Mouse (Mus musculus): Measurements from ENCODE around the gene Nppb. TPM values are rescaled to one million over a fixed set of nuclear protein-coding genes. Genes with fewer than 3 reads are reported as not detected.

Gene Nppb
- not detected in 2 replicates for polyA plus RNA-seq (2021; fragmentation: Nextera tagmentation)
- long read RNA-seq, experiment 1 = 0 reads
- long read RNA-seq, experiment 2 = 0 reads

DNA sequence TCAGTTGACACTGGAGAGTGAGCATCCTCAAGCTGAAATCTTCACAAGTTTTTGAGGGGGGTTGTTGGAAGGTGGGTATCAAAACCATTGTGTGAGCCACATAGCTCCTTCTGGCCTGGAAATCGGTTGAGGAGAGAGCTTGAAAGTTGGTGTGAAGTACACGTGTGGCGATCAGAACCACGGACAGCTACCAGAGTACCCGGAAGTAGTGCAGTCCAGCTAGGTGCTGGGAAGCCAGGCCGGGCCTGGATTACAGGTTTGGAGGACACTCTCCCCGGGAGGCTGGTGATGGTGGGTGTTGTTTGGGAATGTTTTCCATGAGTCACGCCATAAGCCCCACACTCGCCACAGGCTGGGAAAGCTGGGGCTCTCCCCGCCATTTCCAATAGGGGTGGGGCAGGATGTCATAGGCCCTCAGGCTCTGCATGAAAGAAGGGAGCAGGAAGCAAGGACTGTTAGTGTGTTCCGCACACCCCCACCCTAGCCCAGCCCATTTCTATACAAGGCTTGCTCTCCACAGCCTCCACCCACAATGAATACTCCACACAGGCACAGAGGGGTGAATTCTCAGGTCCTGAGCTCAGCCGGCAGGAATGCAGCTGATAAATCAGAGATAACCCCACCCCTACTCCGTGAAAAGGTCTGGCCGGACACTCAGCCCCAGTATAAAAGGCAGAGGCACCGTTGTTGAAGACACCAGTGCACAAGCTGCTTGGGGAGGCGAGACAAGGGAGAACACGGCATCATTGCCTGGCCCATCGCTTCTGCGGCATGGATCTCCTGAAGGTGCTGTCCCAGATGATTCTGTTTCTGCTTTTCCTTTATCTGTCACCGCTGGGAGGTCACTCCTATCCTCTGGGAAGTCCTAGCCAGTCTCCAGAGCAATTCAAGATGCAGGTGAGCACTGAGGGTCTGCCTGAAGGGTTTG lies at the start of gene Nppb:
Gene Nppb (plus strand): TSS at position 584 of the 928 bp plus-strand sequence.

GRCm38 (mm10) chr4:147936331-147936954 lies 49.1 kb upstream of the Nppb start, which contains the start of gene Plod1:
Gene Plod1, minus strand, starts transcription at chr4:147936767.

GRCm38 (mm10) chr4:147940576-147941044 lies 45.0 kb upstream of the Nppb start, which contains the start of gene 2510039O18Rik:
Gene 2510039O18Rik, plus strand, starts transcription at chr4:147940895.

DNA sequence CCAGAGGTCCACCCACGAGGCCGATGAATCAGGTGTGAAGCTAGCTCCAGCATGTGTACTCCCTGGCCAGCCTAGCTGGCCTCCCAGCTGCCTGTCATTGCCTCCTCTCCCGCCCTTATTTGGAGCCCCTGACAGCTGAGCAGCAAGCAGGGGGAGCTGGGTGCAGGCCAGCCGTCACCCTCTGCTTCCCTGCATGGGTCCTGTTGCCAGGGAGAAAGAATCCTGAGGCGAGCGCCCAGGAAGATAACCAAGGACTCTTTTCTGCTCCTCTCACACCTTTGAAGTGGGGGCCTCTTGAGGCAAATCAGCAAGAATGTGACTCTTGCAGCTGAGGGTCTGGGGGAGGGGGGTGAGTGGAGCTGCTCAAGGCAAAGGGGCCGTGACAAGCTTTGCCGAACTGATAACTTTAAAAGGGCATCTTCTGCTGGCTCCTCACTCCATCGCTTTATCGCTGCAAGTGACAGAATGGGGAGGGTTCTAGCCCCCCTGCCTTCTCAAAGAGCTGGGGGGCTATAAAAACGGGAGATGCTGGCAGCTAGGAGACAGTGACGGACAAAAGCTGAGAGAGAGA lies 14.7 kb downstream of the Nppb start, which contains the start of gene Nppa:
Gene Nppa (plus strand): TSS at position 521 of the 571 bp plus-strand sequence.

Other genes starting within 250 kb of the Nppb start
- 1.4 and 1.7 TPM in 2 replicates for gene Zfp984, start 176.0 kb upstream of the Nppb start, polyA plus RNA-seq (2021; fragmentation: Nextera tagmentation)
- gene Zfp933, start 137.4 kb upstream of the Nppb start, polyA plus RNA-seq (2021; fragmentation: Nextera tagmentation) = 1.6 and 2.1 TPM in 2 replicates
- gene Miip, start 117.0 kb upstream of the Nppb start, polyA plus RNA-seq (2021; fragmentation: Nextera tagmentation) = 5.2 and 5.8 TPM in 2 replicates
- 1.4 and 1.7 TPM in 2 replicates for gene Fv1, start 116.8 kb upstream of the Nppb start, polyA plus RNA-seq (2021; fragmentation: Nextera tagmentation)
- 88.0 and 98.0 TPM in 2 replicates for gene Mfn2, start 81.1 kb upstream of the Nppb start, polyA plus RNA-seq (2021; fragmentation: Nextera tagmentation)
- 17.2 and 18.9 TPM in 2 replicates for gene Plod1, start 49.0 kb upstream of the Nppb start, polyA plus RNA-seq (2021; fragmentation: Nextera tagmentation)
- 3.0 and 3.4 TPM in 2 replicates for gene 2510039O18Rik, start 44.9 kb upstream of the Nppb start, polyA plus RNA-seq (2021; fragmentation: Nextera tagmentation)
- 0.28 TPM in 1 of 2 replicates, not detected in the other for gene Nppa, start 14.9 kb downstream of the Nppb start, polyA plus RNA-seq (2021; fragmentation: Nextera tagmentation)
- gene Clcn6, start 53.0 kb downstream of the Nppb start, polyA plus RNA-seq (2021; fragmentation: Nextera tagmentation) = 10.1 and 11.3 TPM in 2 replicates
- gene Mthfr, start 53.3 kb downstream of the Nppb start, polyA plus RNA-seq (2021; fragmentation: Nextera tagmentation) = 2.8 and 3.3 TPM in 2 replicates
- gene Agtrap, start 102.2 kb downstream of the Nppb start, polyA plus RNA-seq (2021; fragmentation: Nextera tagmentation) = 7.8 and 11.2 TPM in 2 replicates
- 31.9 and 32.6 TPM in 2 replicates for gene Mad2l2, start 144.6 kb downstream of the Nppb start, polyA plus RNA-seq (2021; fragmentation: Nextera tagmentation)
- gene Draxin, start 144.9 kb downstream of the Nppb start, polyA plus RNA-seq (2021; fragmentation: Nextera tagmentation) = 0.04 and 0.13 TPM in 2 replicates
- 33.2 and 33.5 TPM in 2 replicates for gene Fbxo6, start 166.4 kb downstream of the Nppb start, polyA plus RNA-seq (2021; fragmentation: Nextera tagmentation)
- 137 and 141 TPM in 2 replicates for gene Fbxo44, start 174.7 kb downstream of the Nppb start, polyA plus RNA-seq (2021; fragmentation: Nextera tagmentation)
- 129 and 149 TPM in 2 replicates for gene Fbxo2, start 174.8 kb downstream of the Nppb start, polyA plus RNA-seq (2021; fragmentation: Nextera tagmentation)

Measured in layer of hippocampus, adult 6 months (tissue).